16 mouse cellular contexts compared by ENCODE assay signal in the genomic region with DNA sequence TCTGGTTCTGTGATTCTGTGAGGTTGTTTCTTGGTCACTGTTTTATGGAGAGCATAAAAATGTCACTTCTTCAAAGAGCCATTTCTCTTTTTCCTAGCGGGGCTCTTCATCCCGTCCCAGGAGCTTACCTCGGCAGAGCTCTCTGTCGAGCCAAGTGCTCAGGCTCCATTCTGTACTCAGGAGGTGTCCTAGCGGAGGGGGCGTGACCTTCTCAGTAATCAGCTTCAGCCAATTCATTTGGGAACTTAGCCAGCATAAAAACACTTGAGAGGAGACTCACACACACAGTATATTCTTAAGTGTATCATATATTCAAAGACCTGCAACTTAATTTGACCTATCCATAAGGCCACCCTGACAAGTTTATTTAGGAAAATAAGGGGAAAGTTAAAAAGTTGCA.
"Had no signal": no experiment of that assay in that cellular context is flagged by ENCODE, and none has a peak within 500 bp of the region (broad histone marks: within the 10 kb centered on the region; RNA-seq: fewer than 3 reads in every experiment).

No protein-coding gene starts in this region.

- DNase-seq: liver, postnatal 0 days; lung, adult 2 months; right cerebral cortex, postnatal 14 days; thymus, adult 2 months; thymus, postnatal 25 days; thymus, postnatal 4 days had no signal

- ATAC-seq: liver, postnatal 0 days; lung, postnatal 0 days; midbrain, embryonic 13.5 days; midbrain, embryonic 15.5 days had no signal

- H3K27me3 ChIP-seq: liver, embryonic 15.5 days; lung, embryonic 15.5 days; megakaryocyte, embryonic 14.5 days; midbrain, embryonic 13.5 days; midbrain, embryonic 15.5 days; neural tube, embryonic 12.5 days; stomach, embryonic 15.5 days had no signal

- H3K4me3 ChIP-seq: liver, embryonic 15.5 days; lung, embryonic 15.5 days; megakaryocyte, embryonic 14.5 days; midbrain, embryonic 13.5 days; midbrain, embryonic 15.5 days; neural tube, embryonic 12.5 days; stomach, embryonic 15.5 days had no signal

- H3K27ac ChIP-seq: liver, embryonic 15.5 days; lung, embryonic 15.5 days; macrophage; midbrain, embryonic 13.5 days; midbrain, embryonic 15.5 days; neural tube, embryonic 12.5 days; stomach, embryonic 15.5 days; stomach, postnatal 0 days had no signal

- H3K4me1 ChIP-seq: midbrain, embryonic 13.5 days; midbrain, embryonic 15.5 days; neural tube, embryonic 12.5 days; stomach, embryonic 15.5 days had no signal
